Mouse (Mus musculus): ENCODE data around the gene H2-Q1. TPM values are rescaled to one million over a fixed set of nuclear protein-coding genes. Genes with fewer than 3 reads are reported as not detected.

H2-Q1 gene
- polyA plus RNA-seq, 1 experiment from 2014 or later: not detected

DNA sequence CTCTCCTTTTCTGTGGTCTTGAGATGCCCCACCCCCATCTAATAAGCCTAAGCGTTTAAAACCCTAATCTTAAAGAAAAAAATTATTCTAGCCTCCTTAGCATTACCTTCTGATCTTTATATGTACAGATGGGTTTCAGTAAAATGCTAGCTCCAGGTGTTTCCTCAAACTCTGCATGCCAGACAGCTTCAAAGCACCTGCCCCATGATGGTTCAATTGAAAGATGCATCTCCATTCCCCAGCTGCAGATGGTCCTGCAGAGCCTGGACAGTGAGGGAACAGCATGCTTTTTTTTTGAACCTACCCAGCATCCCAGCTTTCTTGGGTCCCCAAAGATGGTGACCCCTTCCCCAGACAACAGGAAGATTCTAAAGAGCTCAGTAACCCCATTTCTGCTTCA is 36.9 kb downstream of the H2-Q1 start:
- no peaks in the 10 kb centered on the region for H3K36me3 ChIP-seq
- peaks cover 31% of the 10 kb centered on the region for H3K27me3 ChIP-seq (ENCODE audit: low read depth, poor library complexity, severe bottlenecking)
- peaks cover 10% of the 10 kb centered on the region for H3K4me1 ChIP-seq
- H3K9me3 ChIP-seq (replicated peaks): no peaks in the 10 kb centered on the region
- WGBS: 55% methylated on average over 1 of the region's 1 CpGs
- H3K4me3 ChIP-seq: no peak overlapping the region
- DNase-seq (ENCODE audit: low spot score): no peak
- H3K27ac ChIP-seq (replicated peaks): no peak overlapping the region

DNA sequence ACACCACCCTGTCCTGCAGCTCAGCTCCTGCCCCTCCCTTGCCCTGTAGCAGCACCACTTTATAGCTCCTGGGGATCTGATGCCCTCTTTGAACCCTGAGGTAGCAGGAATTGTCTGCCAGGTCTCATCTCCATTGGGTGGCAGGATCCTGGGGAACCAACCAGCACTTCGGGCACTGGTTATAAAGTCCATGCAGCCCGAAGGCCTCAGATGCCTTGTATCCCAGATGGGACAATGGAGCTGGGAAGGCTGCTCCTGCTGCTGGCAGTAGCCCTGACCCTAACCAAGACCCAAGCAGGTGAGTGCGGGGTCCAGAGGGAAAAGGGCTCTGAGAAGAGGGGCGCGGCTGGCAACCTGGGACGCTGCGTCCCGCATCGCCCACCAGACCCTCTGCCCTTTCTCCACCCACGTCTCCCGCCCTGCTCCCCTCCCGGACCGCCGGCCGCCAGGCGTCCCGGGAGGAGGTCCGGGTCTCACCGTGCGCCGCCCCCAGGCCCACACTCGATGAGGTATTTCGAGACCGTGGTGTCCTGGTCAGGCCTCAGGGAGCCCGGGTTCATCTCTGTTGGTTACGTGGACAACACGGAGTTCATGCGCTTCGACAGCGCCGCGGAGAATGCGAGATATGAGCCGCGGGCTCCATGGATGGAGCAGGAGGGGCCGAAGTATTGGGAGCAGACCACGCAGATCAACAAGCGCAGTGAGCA is 38.7 kb downstream of the H2-Q1 start:
- H3K4me1 ChIP-seq: peaks cover 10% of the 10 kb centered on the region
- WGBS: 10% methylated on average over 38 of the region's 38 CpGs
- H3K36me3 ChIP-seq: no peaks in the 10 kb centered on the region
- H3K4me3 ChIP-seq: peak overlapping the region; percentile 51
- peaks cover 31% of the 10 kb centered on the region for H3K27me3 ChIP-seq (ENCODE audit: low read depth, poor library complexity, severe bottlenecking)
- H3K9me3 ChIP-seq (replicated peaks): peaks cover 7% of the 10 kb centered on the region
- 0 out of 2 replicates have a peak overlapping the region, but pooled peaks have one; percentile 7 for H3K27ac ChIP-seq (replicated peaks)
- DNase-seq (ENCODE audit: low spot score): peak; percentile 21

DNA sequence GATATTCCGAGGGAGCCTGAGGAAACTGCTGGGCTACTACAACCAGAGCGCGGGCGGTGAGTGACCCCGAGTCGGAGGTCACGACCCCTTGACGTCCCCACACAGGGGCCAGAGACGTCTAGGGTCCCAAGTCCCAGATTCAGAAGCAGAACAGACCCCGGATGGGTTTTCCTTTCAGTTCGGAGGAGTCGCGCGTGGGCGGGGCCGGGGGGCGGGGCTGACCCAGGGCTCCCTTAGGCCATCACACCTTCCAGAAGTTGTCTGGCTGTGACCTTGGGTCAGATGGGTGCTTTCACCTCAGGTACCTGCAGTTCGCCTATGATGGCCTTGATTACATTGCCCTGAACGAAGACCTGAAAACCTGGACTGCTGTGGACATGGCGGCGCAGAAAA is 39.3 kb downstream of the H2-Q1 start:
- Histone ChIP-seq H3K27ac (replicated peaks) (no peak overlapping the region), H3K36me3 (no peaks in the 10 kb centered on the region), H3K4me1 (peaks cover 10% of the 10 kb centered on the region), H3K4me3 (peak overlapping the region; percentile 51), H3K27me3 (ENCODE audit: low read depth, poor library complexity, severe bottlenecking) (peaks cover 31% of the 10 kb centered on the region), H3K9me3 (replicated peaks) (peaks cover 7% of the 10 kb centered on the region)
- WGBS: 19% methylated on average over 21 of the region's 21 CpGs
- no peak for DNase-seq (ENCODE audit: low spot score)

Other genes starting within 250 kb of the H2-Q1 start
- gene Ly6g6e, start 243.5 kb upstream of the H2-Q1 start, polyA plus RNA-seq (2016; fragmentation: Nextera tagmentation; extraction: Ambion mirVana): 0.32 and 0.59 TPM in 2 replicates
- 2.0 and 3.5 TPM in 2 replicates for gene Ly6g6d, start 242.3 kb upstream of the H2-Q1 start, polyA plus RNA-seq (2016; fragmentation: Nextera tagmentation; extraction: Ambion mirVana)
- gene Ly6g6f, start 234.8 kb upstream of the H2-Q1 start, polyA plus RNA-seq (2016; fragmentation: Nextera tagmentation; extraction: Ambion mirVana): 0.70 and 0.86 TPM in 2 replicates
- 56.7 and 68.5 TPM in 2 replicates for gene Abhd16a, start 231.1 kb upstream of the H2-Q1 start, polyA plus RNA-seq (2016; fragmentation: Nextera tagmentation; extraction: Ambion mirVana)
- not detected in 2 replicates for gene Ly6g5c, start 212.1 kb upstream of the H2-Q1 start, polyA plus RNA-seq (2016; fragmentation: Nextera tagmentation; extraction: Ambion mirVana)
- 0.99 and 1.1 TPM in 2 replicates for gene Ly6g5b, start 205.0 kb upstream of the H2-Q1 start, polyA plus RNA-seq (2016; fragmentation: Nextera tagmentation; extraction: Ambion mirVana)
- gene Gpank1, start 198.9 kb upstream of the H2-Q1 start, polyA plus RNA-seq (2016; fragmentation: Nextera tagmentation; extraction: Ambion mirVana): 33.4 and 34.5 TPM in 2 replicates
- 299 and 306 TPM in 2 replicates for gene Csnk2b, start 198.4 kb upstream of the H2-Q1 start, polyA plus RNA-seq (2016; fragmentation: Nextera tagmentation; extraction: Ambion mirVana)
- gene D17H6S53E, start 194.0 kb upstream of the H2-Q1 start, polyA plus RNA-seq (2016; fragmentation: Nextera tagmentation; extraction: Ambion mirVana): 9.5 and 9.6 TPM in 2 replicates
- gene Apom, start 188.4 kb upstream of the H2-Q1 start, polyA plus RNA-seq (2016; fragmentation: Nextera tagmentation; extraction: Ambion mirVana): 0.53 and 0.66 TPM in 2 replicates
- 56.6 and 67.4 TPM in 2 replicates for gene Bag6, start 185.2 kb upstream of the H2-Q1 start, polyA plus RNA-seq (2016; fragmentation: Nextera tagmentation; extraction: Ambion mirVana)
- gene Prrc2a, start 155.5 kb upstream of the H2-Q1 start, polyA plus RNA-seq (2016; fragmentation: Nextera tagmentation; extraction: Ambion mirVana): 173 and 198 TPM in 2 replicates
- gene Aif1, start 144.3 kb upstream of the H2-Q1 start, polyA plus RNA-seq (2016; fragmentation: Nextera tagmentation; extraction: Ambion mirVana): 4.0 and 5.8 TPM in 2 replicates
- gene Lst1, start 132.0 kb upstream of the H2-Q1 start, polyA plus RNA-seq (2016; fragmentation: Nextera tagmentation; extraction: Ambion mirVana): 5.0 and 8.3 TPM in 2 replicates
- 0.10 TPM in 1 of 2 replicates, not detected in the other for gene Ltb, start 126.0 kb upstream of the H2-Q1 start, polyA plus RNA-seq (2016; fragmentation: Nextera tagmentation; extraction: Ambion mirVana)
- gene Tnf, start 118.4 kb upstream of the H2-Q1 start, polyA plus RNA-seq (2016; fragmentation: Nextera tagmentation; extraction: Ambion mirVana): 0.07 TPM in 1 of 2 replicates, not detected in the other
- not detected in 2 replicates for gene Lta, start 115.1 kb upstream of the H2-Q1 start, polyA plus RNA-seq (2016; fragmentation: Nextera tagmentation; extraction: Ambion mirVana)
- 0.25 and 0.37 TPM in 2 replicates for gene Gm16181, start 99.6 kb upstream of the H2-Q1 start, polyA plus RNA-seq (2016; fragmentation: Nextera tagmentation; extraction: Ambion mirVana)
- gene Atp6v1g2, start 86.7 kb upstream of the H2-Q1 start, polyA plus RNA-seq (2016; fragmentation: Nextera tagmentation; extraction: Ambion mirVana): 9.7 and 11.8 TPM in 2 replicates
- gene Nfkbil1, start 84.6 kb upstream of the H2-Q1 start, polyA plus RNA-seq (2016; fragmentation: Nextera tagmentation; extraction: Ambion mirVana): 9.9 and 11.7 TPM in 2 replicates
- 682 and 724 TPM in 2 replicates for gene Ddx39b, start 78.7 kb upstream of the H2-Q1 start, polyA plus RNA-seq (2016; fragmentation: Nextera tagmentation; extraction: Ambion mirVana)
- 55.3 and 61.1 TPM in 2 replicates for gene H2-D1, start 57.7 kb upstream of the H2-Q1 start, polyA plus RNA-seq (2016; fragmentation: Nextera tagmentation; extraction: Ambion mirVana)
- 0.25 and 0.38 TPM in 2 replicates for gene H2-Q2, start 21.8 kb downstream of the H2-Q1 start, polyA plus RNA-seq (2016; fragmentation: Nextera tagmentation; extraction: Ambion mirVana)
- gene H2-Q4, start 59.2 kb downstream of the H2-Q1 start, polyA plus RNA-seq (2016; fragmentation: Nextera tagmentation; extraction: Ambion mirVana): 2.9 and 3.1 TPM in 2 replicates
- gene H2-Q6, start 104.4 kb downstream of the H2-Q1 start, polyA plus RNA-seq (2016; fragmentation: Nextera tagmentation; extraction: Ambion mirVana): 1.5 and 1.9 TPM in 2 replicates
- gene H2-Q7, start 118.8 kb downstream of the H2-Q1 start, polyA plus RNA-seq (2016; fragmentation: Nextera tagmentation; extraction: Ambion mirVana): 16.0 and 17.5 TPM in 2 replicates
- gene H2-Q10, start 149.7 kb downstream of the H2-Q1 start, polyA plus RNA-seq (2016; fragmentation: Nextera tagmentation; extraction: Ambion mirVana): 0.22 and 0.27 TPM in 2 replicates
- 0.10 TPM in 1 of 2 replicates, not detected in the other for gene Pou5f1, start 185.6 kb downstream of the H2-Q1 start, polyA plus RNA-seq (2016; fragmentation: Nextera tagmentation; extraction: Ambion mirVana)
- gene Tcf19, start 196.4 kb downstream of the H2-Q1 start, polyA plus RNA-seq (2016; fragmentation: Nextera tagmentation; extraction: Ambion mirVana): 56.7 and 58.8 TPM in 2 replicates
- 23.4 and 23.6 TPM in 2 replicates for gene Cchcr1, start 196.7 kb downstream of the H2-Q1 start, polyA plus RNA-seq (2016; fragmentation: Nextera tagmentation; extraction: Ambion mirVana)
- 1.4 and 2.0 TPM in 2 replicates for gene Psors1c2, start 212.8 kb downstream of the H2-Q1 start, polyA plus RNA-seq (2016; fragmentation: Nextera tagmentation; extraction: Ambion mirVana)
- 0.07 and 0.10 TPM in 2 replicates for gene Cdsn, start 231.7 kb downstream of the H2-Q1 start, polyA plus RNA-seq (2016; fragmentation: Nextera tagmentation; extraction: Ambion mirVana)
- not detected in 2 replicates for gene 2300002M23Rik, start 247.0 kb downstream of the H2-Q1 start, polyA plus RNA-seq (2016; fragmentation: Nextera tagmentation; extraction: Ambion mirVana)

Data from midbrain, embryonic 10.5 days (tissue).